Mouse (Mus musculus): Measurements from ENCODE around the gene Kit.

DNA sequence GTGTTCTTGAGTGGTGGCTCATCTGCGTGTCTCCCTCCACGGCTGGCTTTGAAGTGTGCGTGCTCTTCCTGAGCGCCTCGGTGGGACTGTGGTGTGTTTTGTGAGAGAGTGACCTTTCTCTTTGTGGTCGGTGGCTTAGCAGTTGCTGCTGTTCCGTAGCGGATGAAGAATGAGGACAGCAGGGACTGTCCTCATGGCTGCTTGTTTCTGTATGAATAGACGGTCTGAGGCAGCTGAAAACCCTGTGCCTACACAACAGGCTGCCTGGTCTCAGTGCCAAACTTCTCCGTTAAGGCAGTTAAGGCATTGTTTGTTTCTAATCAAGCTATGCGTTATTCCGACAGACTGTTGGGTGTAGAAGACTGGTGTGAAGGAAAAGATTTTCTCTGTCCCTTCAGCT is 87.8 kb downstream of the Kit start:
- TF ChIP-seq CTCF (IDR thresholded peaks at IDR 0.05; ENCODE audit: low read depth) = no peak
- no peak for TF ChIP-seq EP300 (IDR thresholded peaks at IDR 0.05; ENCODE audit: low read depth)

Data from liver, embryonic 14.5 days (tissue).